Mouse (Mus musculus): Measurements from ENCODE around the gene Ippk. TPM values are rescaled to one million over a fixed set of nuclear protein-coding genes. Genes with fewer than 3 reads are reported as not detected.

The Ippk gene
- total and polyA plus RNA-seq, 3 experiments, result 2.3 to 15.8 (median 4.5) TPM

- DNase-seq (ENCODE audit: low spot score), result no peak
- Histone ChIP-seq H3K4me3 (ENCODE audit: low read depth, low read length) (no peak overlapping the region), H3K9me3 (replicated peaks) (no peaks in the 10 kb centered on the region), H3K27me3 (ENCODE audit: insufficient read depth, low read length) (no peaks in the 10 kb centered on the region), H3K4me1 (ENCODE audit: insufficient read depth, low read depth, low read length) (no peaks in the 10 kb centered on the region; the same call in 1 of the 2 replicates), H3K36me3 (replicated peaks) (peaks cover 91% of the 10 kb centered on the region)
- TF ChIP-seq GATA1 (IDR thresholded peaks at IDR 0.05; ENCODE audit: borderline replicate concordance, low read length) (no peak), GATA2 (IDR thresholded peaks at IDR 0.05; ENCODE audit: borderline replicate concordance, low read depth, low read length) (no peak), POLR2AphosphoS5 (IDR thresholded peaks at IDR 0.05; ENCODE audit: insufficient replicate concordance, low read depth, low read length) (no peak), TAL1 (conservative IDR thresholded peaks at IDR 0.05; ENCODE audit: low read depth, low read length) (no peak), CTCF (IDR thresholded peaks at IDR 0.05; ENCODE audit: low read depth, low read length) (no peak)
- ATAC-seq (ENCODE audit: extremely low read depth, insufficient number of reproducible peaks, low FRiP score, poor library complexity, severe bottlenecking), result no peak
Observed at GRCm38 (mm10) chr13:49435745-49436144, 14.7 kb downstream of the Ippk start.

- H3K4me3 ChIP-seq (ENCODE audit: low read depth, low read length), result no peak overlapping the region
- no peak for DNase-seq (ENCODE audit: low spot score)
- H3K4me1 ChIP-seq (ENCODE audit: insufficient read depth, low read depth, low read length), result no peaks in the 10 kb centered on the region
- ATAC-seq (ENCODE audit: extremely low read depth, insufficient number of reproducible peaks, low FRiP score, poor library complexity, severe bottlenecking), result no peak
- H3K36me3 ChIP-seq (replicated peaks), result peaks cover 90% of the 10 kb centered on the region
- H3K27me3 ChIP-seq (ENCODE audit: insufficient read depth, low read length), result no peaks in the 10 kb centered on the region
- no peaks in the 10 kb centered on the region for H3K9me3 ChIP-seq (replicated peaks)
- TF ChIP-seq GATA2 (IDR thresholded peaks at IDR 0.05; ENCODE audit: borderline replicate concordance, low read depth, low read length) (no peak), CTCF (IDR thresholded peaks at IDR 0.05; ENCODE audit: low read depth, low read length) (no peak), TAL1 (conservative IDR thresholded peaks at IDR 0.05; ENCODE audit: low read depth, low read length) (no peak), GATA1 (IDR thresholded peaks at IDR 0.05; ENCODE audit: borderline replicate concordance, low read length) (no peak), POLR2AphosphoS5 (IDR thresholded peaks at IDR 0.05; ENCODE audit: insufficient replicate concordance, low read depth, low read length) (no peak)
Observed at GRCm38 (mm10) chr13:49436170-49436569, 15.1 kb downstream of the Ippk start.

- Histone ChIP-seq H3K27me3 (ENCODE audit: insufficient read depth, low read length) (no peaks in the 10 kb centered on the region), H3K36me3 (replicated peaks) (peaks cover 85% of the 10 kb centered on the region), H3K4me3 (ENCODE audit: low read depth, low read length) (no peak overlapping the region), H3K4me1 (ENCODE audit: insufficient read depth, low read depth, low read length) (0 out of 2 replicates have a peak, but pooled peaks cover 2% of the 10 kb centered on the region), H3K9me3 (replicated peaks) (no peaks in the 10 kb centered on the region)
- TF ChIP-seq GATA1 (IDR thresholded peaks at IDR 0.05; ENCODE audit: borderline replicate concordance, low read length) (no peak), CTCF (IDR thresholded peaks at IDR 0.05; ENCODE audit: low read depth, low read length) (no peak), GATA2 (IDR thresholded peaks at IDR 0.05; ENCODE audit: borderline replicate concordance, low read depth, low read length) (no peak), POLR2AphosphoS5 (IDR thresholded peaks at IDR 0.05; ENCODE audit: insufficient replicate concordance, low read depth, low read length) (no peak), TAL1 (conservative IDR thresholded peaks at IDR 0.05; ENCODE audit: low read depth, low read length) (no peak)
- no peak for ATAC-seq (ENCODE audit: extremely low read depth, insufficient number of reproducible peaks, low FRiP score, poor library complexity, severe bottlenecking)
- no peak for DNase-seq (ENCODE audit: low spot score)
Observed at GRCm38 (mm10) chr13:49444451-49444850, 23.4 kb downstream of the Ippk start.

GRCm38 (mm10) chr13:49449318-49449749, 28.3 kb downstream of the Ippk start:
- ATAC-seq (ENCODE audit: extremely low read depth, insufficient number of reproducible peaks, low FRiP score, poor library complexity, severe bottlenecking) (peak; percentile 57; the same call in 1 of the 2 replicates), DNase-seq (ENCODE audit: low spot score) (peak; percentile 71)
- no peak overlapping the region for H3K4me3 ChIP-seq (ENCODE audit: low read depth, low read length)
- peak; percentile 98 for TF ChIP-seq CTCF (IDR thresholded peaks at IDR 0.05; ENCODE audit: low read depth, low read length)
- TF ChIP-seq GATA1 (IDR thresholded peaks at IDR 0.05; ENCODE audit: borderline replicate concordance, low read length), result no peak
- H3K27me3 ChIP-seq (ENCODE audit: insufficient read depth, low read length), result no peaks in the 10 kb centered on the region
- peaks cover 84% of the 10 kb centered on the region for H3K36me3 ChIP-seq (replicated peaks)
- no peaks in the 10 kb centered on the region for H3K9me3 ChIP-seq (replicated peaks)
- H3K4me1 ChIP-seq (ENCODE audit: insufficient read depth, low read depth, low read length), result peaks cover 5% of the 10 kb centered on the region; the same call in 1 of the 2 replicates

- ATAC-seq (ENCODE audit: extremely low read depth, insufficient number of reproducible peaks, low FRiP score, poor library complexity, severe bottlenecking), result no peak
- no peak overlapping the region for H3K4me3 ChIP-seq (ENCODE audit: low read depth, low read length)
- DNase-seq (ENCODE audit: low spot score), result no peak
- no peak for TF ChIP-seq TAL1 (conservative IDR thresholded peaks at IDR 0.05; ENCODE audit: low read depth, low read length)
- no peak for TF ChIP-seq GATA1 (IDR thresholded peaks at IDR 0.05; ENCODE audit: borderline replicate concordance, low read length)
- no peak for TF ChIP-seq CTCF (IDR thresholded peaks at IDR 0.05; ENCODE audit: low read depth, low read length)
- TF ChIP-seq POLR2AphosphoS5 (IDR thresholded peaks at IDR 0.05; ENCODE audit: insufficient replicate concordance, low read depth, low read length), result no peak
- TF ChIP-seq GATA2 (IDR thresholded peaks at IDR 0.05; ENCODE audit: borderline replicate concordance, low read depth, low read length), result no peak
- no peaks in the 10 kb centered on the region for H3K9me3 ChIP-seq (replicated peaks)
- no peaks in the 10 kb centered on the region for H3K27me3 ChIP-seq (ENCODE audit: insufficient read depth, low read length)
- H3K36me3 ChIP-seq (replicated peaks), result peaks cover 92% of the 10 kb centered on the region
- H3K4me1 ChIP-seq (ENCODE audit: insufficient read depth, low read depth, low read length), result no peaks in the 10 kb centered on the region
Observed at GRCm38 (mm10) chr13:49460276-49460675, 39.2 kb downstream of the Ippk start.

GRCm38 (mm10) chr13:49460692-49461414, 39.8 kb downstream of the Ippk start:
- TF ChIP-seq GATA2 (IDR thresholded peaks at IDR 0.05; ENCODE audit: borderline replicate concordance, low read depth, low read length), result no peak
- no peak for TF ChIP-seq POLR2AphosphoS5 (IDR thresholded peaks at IDR 0.05; ENCODE audit: insufficient replicate concordance, low read depth, low read length)
- TF ChIP-seq TAL1 (conservative IDR thresholded peaks at IDR 0.05; ENCODE audit: low read depth, low read length), result no peak
- TF ChIP-seq CTCF (IDR thresholded peaks at IDR 0.05; ENCODE audit: low read depth, low read length), result no peak
- TF ChIP-seq GATA1 (IDR thresholded peaks at IDR 0.05; ENCODE audit: borderline replicate concordance, low read length), result no peak
- no peaks in the 10 kb centered on the region for H3K27me3 ChIP-seq (ENCODE audit: insufficient read depth, low read length)
- no peak for ATAC-seq (ENCODE audit: extremely low read depth, insufficient number of reproducible peaks, low FRiP score, poor library complexity, severe bottlenecking)
- no peak for DNase-seq (ENCODE audit: low spot score)
- H3K9me3 ChIP-seq (replicated peaks), result no peaks in the 10 kb centered on the region
- no peaks in the 10 kb centered on the region for H3K4me1 ChIP-seq (ENCODE audit: insufficient read depth, low read depth, low read length)
- peaks cover 92% of the 10 kb centered on the region for H3K36me3 ChIP-seq (replicated peaks)
- H3K4me3 ChIP-seq (ENCODE audit: low read depth, low read length), result no peak overlapping the region

Data from G1E (cell line).